Mouse (Mus musculus) kidney, adult 2 months (tissue): ENCODE data around the gene Stard8.

Experiments
- CTCF ChIP-seq: fragments of 200-500 bp; conservative IDR thresholded peaks from 2 replicates; pipeline ENCODE4 v1.5.1; 2011; ENCODE audit warnings: low read depth, mild to moderate bottlenecking, control low read depth, low read length, moderate library complexity, mixed read lengths; ENCODE audit not compliant: insufficient read depth, insufficient read length
- POLR2A ChIP-seq: fragments of 200-500 bp; IDR thresholded peaks from one replicate; pipeline ENCODE4 v1.6.1; 2011; ENCODE audit warnings: low read depth, low read length, control low read depth

- TF ChIP-seq POLR2A (no peak), CTCF (no peak)
These were observed 39.3 kb upstream of the Stard8 start for GRCm38 (mm10) chrX:98963742-98964141.
